Mouse (Mus musculus): Measurements from ENCODE around the gene Map3k14. TPM values are rescaled to one million over a fixed set of nuclear protein-coding genes. Genes with fewer than 3 reads are reported as not detected.

Gene Map3k14
- polyA plus RNA-seq, 1 experiment, result 8.6 TPM

- H3K27ac ChIP-seq (ENCODE audit: insufficient read depth, low read depth, low read length), result no peak overlapping the region
- no peak for DNase-seq
- TF ChIP-seq POLR2A (IDR thresholded peaks at IDR 0.05; ENCODE audit: low read depth, low read length) (no peak), CTCF (conservative IDR thresholded peaks at IDR 0.05; ENCODE audit: insufficient read depth, insufficient read length, low read depth, low read length) (no peak)
- H3K4me1 ChIP-seq (ENCODE audit: control insufficient read depth, insufficient read depth, low read length), result peaks cover 2% of the 10 kb centered on the region; the same call in 1 of the 2 replicates
- no peaks in the 10 kb centered on the region for H3K36me3 ChIP-seq (ENCODE audit: control insufficient read depth, insufficient read depth, low read length)
- no peaks in the 10 kb centered on the region for H3K27me3 ChIP-seq (replicated peaks; ENCODE audit: control insufficient read depth, insufficient read depth, low read length)
- 70% methylated on average over 1 of the region's 1 CpGs for whole genome bisulfite sequencing
- no peak overlapping the region for H3K4me3 ChIP-seq (ENCODE audit: insufficient read depth, low read depth, low read length)
Measured at GRCm38 (mm10) chr11:103215355-103215754, 51.9 kb downstream of the Map3k14 start.

DNA sequence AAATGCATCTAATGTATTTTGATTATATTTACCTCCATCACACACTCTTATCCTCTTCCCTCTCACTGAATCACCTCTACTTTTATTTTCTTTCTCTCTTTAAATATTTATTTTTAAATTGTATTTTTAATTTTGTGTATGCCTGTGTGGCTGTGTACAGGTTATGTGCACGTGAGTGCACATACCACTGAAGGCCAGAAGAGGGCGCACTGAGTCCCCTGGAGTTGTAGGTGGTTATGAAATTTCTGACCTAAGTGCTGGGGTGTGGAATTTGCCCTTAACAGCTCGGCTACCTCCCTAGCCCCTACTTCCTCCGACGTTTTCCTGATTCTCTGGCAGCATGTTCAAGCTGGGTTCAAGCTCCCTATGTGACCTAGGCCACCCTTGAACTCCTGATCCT, 53.6 kb downstream of the Map3k14 start:
- 78% methylated on average over 5 of the region's 5 CpGs for WGBS
- no peaks in the 10 kb centered on the region for H3K4me1 ChIP-seq (ENCODE audit: control insufficient read depth, insufficient read depth, low read length)
- no peak overlapping the region for H3K4me3 ChIP-seq (ENCODE audit: insufficient read depth, low read depth, low read length)
- TF ChIP-seq POLR2A (IDR thresholded peaks at IDR 0.05; ENCODE audit: low read depth, low read length), result no peak
- TF ChIP-seq CTCF (conservative IDR thresholded peaks at IDR 0.05; ENCODE audit: insufficient read depth, insufficient read length, low read depth, low read length), result 0 out of 2 replicates have a peak, but pooled peaks have one; percentile 12
- H3K27me3 ChIP-seq (replicated peaks; ENCODE audit: control insufficient read depth, insufficient read depth, low read length), result no peaks in the 10 kb centered on the region
- no peak overlapping the region for H3K27ac ChIP-seq (ENCODE audit: insufficient read depth, low read depth, low read length)
- H3K36me3 ChIP-seq (ENCODE audit: control insufficient read depth, insufficient read depth, low read length), result no peaks in the 10 kb centered on the region
- no peak for DNase-seq

GRCm38 (mm10) chr11:103210291-103210690, 57.0 kb downstream of the Map3k14 start:
- DNase-seq, result no peak
- Histone ChIP-seq H3K36me3 (ENCODE audit: control insufficient read depth, insufficient read depth, low read length) (no peaks in the 10 kb centered on the region), H3K4me1 (ENCODE audit: control insufficient read depth, insufficient read depth, low read length) (no peaks in the 10 kb centered on the region), H3K27me3 (replicated peaks; ENCODE audit: control insufficient read depth, insufficient read depth, low read length) (no peaks in the 10 kb centered on the region), H3K4me3 (ENCODE audit: insufficient read depth, low read depth, low read length) (no peak overlapping the region), H3K27ac (ENCODE audit: insufficient read depth, low read depth, low read length) (no peak overlapping the region)
- no peak for TF ChIP-seq POLR2A (IDR thresholded peaks at IDR 0.05; ENCODE audit: low read depth, low read length)
- TF ChIP-seq CTCF (conservative IDR thresholded peaks at IDR 0.05; ENCODE audit: insufficient read depth, insufficient read length, low read depth, low read length), result no peak
- 67% methylated on average over 8 of the region's 8 CpGs for WGBS

DNA sequence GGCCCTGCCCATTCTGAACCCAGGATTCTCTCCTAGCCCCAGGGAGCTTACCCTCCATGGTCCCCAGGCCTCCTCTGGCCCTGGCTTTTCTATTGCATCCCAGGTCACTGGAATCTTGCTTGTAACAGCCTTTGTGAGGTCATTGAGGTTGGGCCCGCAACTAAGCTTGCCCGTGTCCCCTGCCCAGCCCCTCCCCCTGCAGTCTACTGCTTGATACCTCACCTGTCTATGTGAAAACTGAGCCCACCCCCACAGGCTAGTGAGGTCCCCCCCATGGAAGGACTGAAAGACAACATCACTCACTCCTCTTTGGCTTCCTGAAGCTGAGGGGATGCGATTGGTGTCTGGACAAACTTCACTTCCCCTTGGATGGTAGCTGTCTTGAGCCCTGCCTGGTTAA, 58.8 kb downstream of the Map3k14 start, which contains the start of gene 1700023F06Rik:
TSS of gene 1700023F06Rik (minus strand) at position 101 of the 400 bp plus-strand sequence.
- 90% methylated on average over 3 of the region's 3 CpGs for WGBS
- no peak within 1 kb of the TSS for H3K4me3 ChIP-seq (ENCODE audit: insufficient read depth, low read depth, low read length)
- TF ChIP-seq POLR2A (IDR thresholded peaks at IDR 0.05; ENCODE audit: low read depth, low read length), result no peak
- no peak for TF ChIP-seq CTCF (conservative IDR thresholded peaks at IDR 0.05; ENCODE audit: insufficient read depth, insufficient read length, low read depth, low read length)

GRCm38 (mm10) chr11:103206203-103206602, 61.1 kb downstream of the Map3k14 start:
- H3K27me3 ChIP-seq (replicated peaks; ENCODE audit: control insufficient read depth, insufficient read depth, low read length), result no peaks in the 10 kb centered on the region
- no peak overlapping the region for H3K4me3 ChIP-seq (ENCODE audit: insufficient read depth, low read depth, low read length)
- TF ChIP-seq CTCF (conservative IDR thresholded peaks at IDR 0.05; ENCODE audit: insufficient read depth, insufficient read length, low read depth, low read length) (no peak), POLR2A (IDR thresholded peaks at IDR 0.05; ENCODE audit: low read depth, low read length) (no peak)
- no peak overlapping the region for H3K27ac ChIP-seq (ENCODE audit: insufficient read depth, low read depth, low read length)
- WGBS, result 92% methylated on average over 6 of the region's 6 CpGs
- no peak for DNase-seq
- H3K4me1 ChIP-seq (ENCODE audit: control insufficient read depth, insufficient read depth, low read length), result peaks cover 5% of the 10 kb centered on the region
- H3K36me3 ChIP-seq (ENCODE audit: control insufficient read depth, insufficient read depth, low read length), result no peaks in the 10 kb centered on the region

More for the DNA sequence above, 58.8 kb downstream of the Map3k14 start, which contains the start of gene 1700023F06Rik:
- H3K27ac ChIP-seq (ENCODE audit: insufficient read depth, low read depth, low read length), result no peak within 1 kb of the TSS
- DNase-seq, result no peak
- H3K27me3 ChIP-seq (replicated peaks; ENCODE audit: control insufficient read depth, insufficient read depth, low read length), result no peaks in the 10 kb centered on the region
- H3K36me3 ChIP-seq (ENCODE audit: control insufficient read depth, insufficient read depth, low read length), result no peaks in the 10 kb centered on the region
- H3K4me1 ChIP-seq (ENCODE audit: control insufficient read depth, insufficient read depth, low read length), result no peaks in the 10 kb centered on the region

- DNase-seq, result peak; percentile 56
- Histone ChIP-seq H3K4me1 (ENCODE audit: control insufficient read depth, insufficient read depth, low read length) (peaks cover 5% of the 10 kb centered on the region), H3K27me3 (replicated peaks; ENCODE audit: control insufficient read depth, insufficient read depth, low read length) (no peaks in the 10 kb centered on the region), H3K36me3 (ENCODE audit: control insufficient read depth, insufficient read depth, low read length) (no peaks in the 10 kb centered on the region), H3K27ac (ENCODE audit: insufficient read depth, low read depth, low read length) (no peak overlapping the region), H3K4me3 (ENCODE audit: insufficient read depth, low read depth, low read length) (no peak overlapping the region)
- no peak for TF ChIP-seq POLR2A (IDR thresholded peaks at IDR 0.05; ENCODE audit: low read depth, low read length)
- no peak for TF ChIP-seq CTCF (conservative IDR thresholded peaks at IDR 0.05; ENCODE audit: insufficient read depth, insufficient read length, low read depth, low read length)
Measured at GRCm38 (mm10) chr11:103202376-103202775, 64.9 kb downstream of the Map3k14 start.

GRCm38 (mm10) chr11:103201664-103202063, 65.6 kb downstream of the Map3k14 start:
- DNase-seq, result peak; percentile 70
- Histone ChIP-seq H3K27ac (ENCODE audit: insufficient read depth, low read depth, low read length) (no peak overlapping the region), H3K27me3 (replicated peaks; ENCODE audit: control insufficient read depth, insufficient read depth, low read length) (no peaks in the 10 kb centered on the region), H3K4me3 (ENCODE audit: insufficient read depth, low read depth, low read length) (no peak overlapping the region), H3K4me1 (ENCODE audit: control insufficient read depth, insufficient read depth, low read length) (peaks cover 5% of the 10 kb centered on the region), H3K36me3 (ENCODE audit: control insufficient read depth, insufficient read depth, low read length) (no peaks in the 10 kb centered on the region)
- TF ChIP-seq POLR2A (IDR thresholded peaks at IDR 0.05; ENCODE audit: low read depth, low read length) (no peak), CTCF (conservative IDR thresholded peaks at IDR 0.05; ENCODE audit: insufficient read depth, insufficient read length, low read depth, low read length) (no peak)
- WGBS, result 32% methylated on average over 6 of the region's 6 CpGs

All from kidney, adult 2 months (tissue).